Mouse (Mus musculus) adrenal gland, adult 8-10 months (tissue): Measurements from ENCODE around the gene Mllt11. TPM values are rescaled to one million over a fixed set of nuclear protein-coding genes. Genes with fewer than 3 reads are reported as not detected.

Experiments used
- DNase-seq: peaks from one replicate; pipeline ENCODE4 v3.0.0; 2022
- total RNA-seq, 4 experiments: library from RNA; stranded (reverse); gene quantifications; 2 replicates each; pipeline ENCODE4 v1.2.4; 2022

Gene Mllt11
- total RNA-seq: 1 to 10 TPM; 6.6 to 7.1 (median 6.8) TPM

DNA sequence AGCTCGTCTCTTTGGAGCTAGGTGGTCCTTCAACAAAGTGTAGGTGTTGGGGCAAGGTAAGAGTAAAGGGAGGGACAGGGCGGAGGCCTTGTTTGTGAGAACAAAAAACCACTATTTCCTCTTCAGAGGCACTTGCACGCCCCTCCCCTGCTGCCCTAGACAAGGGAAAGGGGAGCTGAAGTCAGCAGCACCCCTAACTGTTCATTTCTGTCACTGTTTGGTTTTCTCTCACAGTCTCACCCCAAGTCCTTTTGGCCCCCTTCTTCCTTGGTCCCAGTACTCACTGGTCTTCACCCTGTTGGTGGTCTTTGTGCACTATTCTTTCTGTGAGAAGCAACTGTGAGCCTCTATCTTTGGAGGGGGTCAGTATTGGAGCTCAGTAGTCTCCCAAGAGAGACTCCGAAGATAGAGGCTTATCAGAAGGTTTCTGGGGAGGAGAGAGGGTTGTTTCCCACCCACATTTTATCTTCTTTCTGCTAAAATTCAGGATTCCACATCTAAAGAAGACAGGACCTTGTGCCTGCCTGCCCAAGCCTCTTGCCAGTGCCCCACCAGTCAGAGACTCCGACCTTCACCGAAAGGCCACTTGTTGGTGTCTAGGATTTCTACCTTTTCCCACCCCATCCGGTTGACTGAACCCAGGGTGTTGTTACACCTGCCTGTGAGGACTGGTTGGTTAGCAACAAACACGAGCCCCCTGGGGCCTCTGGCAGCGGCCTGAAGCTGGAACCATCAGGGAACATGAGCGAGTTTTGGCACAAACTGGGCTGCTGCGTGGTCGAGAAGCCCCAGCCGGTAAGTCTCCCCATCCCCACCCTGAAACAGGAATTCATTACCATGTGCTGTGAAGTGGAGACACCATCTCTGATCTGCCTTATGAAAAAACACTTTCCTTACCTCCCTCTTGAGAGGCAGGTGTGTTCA lies at the start of gene Mllt11:
Mllt11 (minus strand) TSS at position 874 of the 924 bp plus-strand sequence.
- no peak for DNase-seq

DNA sequence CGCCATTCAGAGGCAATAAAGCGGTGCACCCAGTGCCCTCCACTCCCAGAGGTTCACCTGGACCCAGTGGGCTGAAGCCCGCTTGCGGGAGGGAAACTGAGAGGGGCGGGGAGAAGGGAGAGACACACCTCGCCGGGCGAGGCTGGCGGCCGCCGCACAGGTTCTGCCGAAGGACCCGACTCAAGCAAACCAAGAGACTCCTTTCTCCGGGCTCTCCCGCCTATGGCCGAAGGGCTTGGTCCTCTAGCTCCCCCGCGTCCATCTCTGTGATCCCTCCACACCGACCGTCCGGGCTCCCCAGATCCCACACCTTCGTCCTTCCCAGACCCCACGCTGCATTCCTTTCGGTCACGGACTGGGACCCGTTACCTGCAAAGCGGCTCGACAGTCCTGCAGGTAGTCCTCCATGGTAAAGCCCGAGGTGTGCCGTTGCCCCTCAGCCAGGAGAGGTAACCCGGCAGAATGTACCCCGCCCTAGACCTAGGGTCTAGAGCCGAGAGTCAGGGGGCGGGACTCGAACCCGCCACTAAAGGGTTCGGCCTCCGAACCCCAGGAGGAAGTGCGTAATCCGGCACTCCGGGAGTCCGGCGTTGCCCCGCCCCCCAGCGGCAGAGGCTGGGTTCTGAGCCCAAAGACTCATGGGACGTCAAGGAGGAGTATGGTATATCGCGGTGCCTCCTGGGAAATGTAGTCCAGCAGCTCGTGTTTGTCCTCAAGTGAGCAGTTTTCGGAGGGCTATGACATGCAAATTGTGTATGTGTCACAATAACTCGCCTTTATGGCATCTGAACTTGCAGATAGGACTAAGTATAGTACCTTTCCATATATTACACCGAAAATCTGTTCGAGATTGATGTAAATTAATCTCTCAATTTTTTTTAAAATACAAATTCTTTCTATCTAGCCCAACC lies 49.5 kb upstream of the Mllt11 start, which contains the start of the genes Mindy1 and Prune1:
Mindy1 (plus strand) TSS at position 130 of the 911 bp plus-strand sequence.
Prune1 (minus strand) TSS at position 861 of the 911 bp plus-strand sequence.
- peak; percentile 98 for DNase-seq

DNA sequence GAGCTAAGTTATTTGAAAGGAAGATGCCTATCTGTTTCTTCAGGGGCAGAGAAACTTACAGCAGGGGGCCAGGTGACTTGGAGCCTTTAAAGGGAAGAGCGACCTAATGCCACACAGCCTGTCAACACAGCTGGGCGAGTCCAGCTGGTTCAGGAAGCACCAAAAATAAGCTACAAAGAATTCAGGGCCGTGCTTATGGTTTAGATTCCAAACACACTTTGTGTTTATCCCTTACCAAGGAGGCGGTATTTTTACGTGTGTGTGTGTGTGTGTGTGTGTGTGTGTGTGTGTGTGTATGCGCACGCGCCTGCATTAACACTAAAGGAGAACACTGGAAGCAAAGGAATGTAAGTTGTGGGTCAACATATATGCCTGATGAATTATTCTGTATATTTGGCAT lies 48.8 kb upstream of the Mllt11 start:
- DNase-seq: no peak

GRCm38 (mm10) chr3:95277149-95277551 lies 45.2 kb upstream of the Mllt11 start:
- no peak for DNase-seq

GRCm38 (mm10) chr3:95276428-95276934 lies 44.5 kb upstream of the Mllt11 start:
- no peak for DNase-seq

DNA sequence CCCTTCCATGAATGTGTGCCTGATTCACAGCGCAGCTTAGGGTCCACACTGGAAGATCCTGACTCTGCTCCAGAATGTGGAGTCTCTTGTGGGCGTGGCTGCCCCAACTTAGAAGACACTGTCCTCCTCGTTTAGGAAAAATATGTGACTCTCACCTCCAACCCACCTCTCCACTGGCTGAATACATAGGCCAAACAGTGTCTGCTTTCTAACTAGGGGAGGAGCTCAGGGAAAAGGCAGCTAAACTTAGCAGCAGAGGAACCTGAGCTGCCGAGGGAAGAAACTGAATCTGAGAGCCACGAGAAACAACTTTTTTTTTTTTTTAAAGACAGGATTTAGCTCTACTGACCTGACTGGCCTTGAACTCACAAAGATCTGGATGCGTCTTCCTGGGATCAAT lies 43.2 kb upstream of the Mllt11 start:
- no peak for DNase-seq

- DNase-seq: no peak
Measured at GRCm38 (mm10) chr3:95274453-95274852, 42.5 kb upstream of the Mllt11 start.

DNA sequence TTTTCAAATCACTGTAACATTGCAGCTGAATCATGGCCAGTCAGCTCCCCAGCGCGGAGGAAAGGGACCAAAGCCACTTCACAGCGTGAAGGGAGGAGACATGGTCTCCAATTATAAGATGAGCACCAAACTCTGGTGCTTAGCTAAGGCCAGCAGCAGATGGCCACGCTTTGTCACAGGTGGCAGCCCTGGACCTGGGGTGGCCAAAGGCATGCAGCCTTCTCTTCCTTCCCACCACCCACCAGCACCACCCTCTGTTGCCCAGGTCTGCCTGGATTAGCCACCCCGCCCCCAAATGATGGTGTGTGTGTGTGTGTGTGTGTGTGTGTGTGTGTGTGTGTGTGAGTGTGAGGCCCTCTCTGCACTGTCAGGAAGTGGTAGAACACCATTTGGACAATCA lies 41.5 kb upstream of the Mllt11 start:
- DNase-seq: no peak

GRCm38 (mm10) chr3:95270766-95271364 lies 38.9 kb upstream of the Mllt11 start:
- DNase-seq: no peak

DNA sequence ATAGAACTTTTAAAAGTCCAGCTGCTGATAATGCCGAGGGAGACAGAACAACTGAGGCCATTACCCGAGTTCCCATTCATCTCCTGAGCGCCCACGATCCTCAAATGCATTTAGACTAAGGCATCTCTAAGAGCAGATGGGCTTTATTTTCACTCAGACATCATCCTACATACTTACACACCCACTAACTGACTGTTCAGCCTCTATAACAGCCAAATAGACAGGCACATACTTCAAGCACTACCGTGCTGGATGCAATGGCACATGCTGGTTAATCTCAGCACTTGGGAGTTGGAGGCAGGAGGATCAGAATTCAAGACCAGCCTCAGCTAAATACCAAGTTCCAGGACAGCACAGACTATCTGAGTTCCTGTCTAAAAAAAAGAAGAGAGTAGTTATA lies 37.8 kb upstream of the Mllt11 start:
- DNase-seq: no peak

- peak; percentile 61 for DNase-seq
Measured at GRCm38 (mm10) chr3:95267855-95268254, 35.9 kb upstream of the Mllt11 start.

GRCm38 (mm10) chr3:95266052-95266451 lies 34.1 kb upstream of the Mllt11 start:
- DNase-seq: no peak

GRCm38 (mm10) chr3:95264724-95265123 lies 32.8 kb upstream of the Mllt11 start:
- DNase-seq: no peak

GRCm38 (mm10) chr3:95263089-95263739 lies 31.2 kb upstream of the Mllt11 start:
- DNase-seq: peak; percentile 50

DNA sequence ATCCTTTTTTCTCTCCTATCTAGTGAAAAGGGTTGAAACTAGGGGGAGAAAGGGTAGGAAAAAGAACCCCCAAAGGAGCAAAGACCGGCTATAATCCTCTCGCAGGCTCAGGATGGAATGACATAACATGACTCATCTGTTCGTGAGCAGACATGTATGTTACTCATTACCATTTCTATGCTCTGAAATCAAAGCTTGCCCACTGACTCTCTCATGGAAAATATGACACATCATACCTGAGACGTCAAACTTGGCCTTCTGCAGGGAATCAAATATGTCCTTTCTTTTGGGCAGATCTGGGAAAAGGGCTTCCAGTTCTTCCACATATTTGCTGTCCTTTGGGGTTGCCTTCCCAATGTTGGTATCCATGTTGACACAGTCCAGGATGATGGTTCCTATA lies 30.0 kb upstream of the Mllt11 start:
- DNase-seq: no peak

DNA sequence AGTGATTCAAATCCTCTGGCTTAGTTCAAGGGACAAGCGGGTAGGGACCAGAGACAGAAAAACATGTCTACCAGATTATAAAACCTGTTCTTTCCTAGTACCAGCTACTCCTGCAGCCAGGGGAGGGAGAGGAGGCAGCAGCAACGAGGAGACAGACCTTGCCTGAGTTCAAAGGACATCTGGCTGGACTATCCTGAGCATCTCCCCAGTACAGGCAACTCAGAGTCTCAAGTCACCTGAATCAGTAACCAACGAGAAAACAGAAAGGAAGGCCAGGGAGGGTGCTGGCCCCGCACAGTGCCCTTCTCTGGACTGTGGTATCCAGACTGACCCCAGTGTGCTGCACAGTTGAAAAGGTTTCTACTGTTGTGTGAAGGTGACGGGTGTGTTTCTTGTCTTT lies 25.0 kb upstream of the Mllt11 start:
- no peak for DNase-seq

DNA sequence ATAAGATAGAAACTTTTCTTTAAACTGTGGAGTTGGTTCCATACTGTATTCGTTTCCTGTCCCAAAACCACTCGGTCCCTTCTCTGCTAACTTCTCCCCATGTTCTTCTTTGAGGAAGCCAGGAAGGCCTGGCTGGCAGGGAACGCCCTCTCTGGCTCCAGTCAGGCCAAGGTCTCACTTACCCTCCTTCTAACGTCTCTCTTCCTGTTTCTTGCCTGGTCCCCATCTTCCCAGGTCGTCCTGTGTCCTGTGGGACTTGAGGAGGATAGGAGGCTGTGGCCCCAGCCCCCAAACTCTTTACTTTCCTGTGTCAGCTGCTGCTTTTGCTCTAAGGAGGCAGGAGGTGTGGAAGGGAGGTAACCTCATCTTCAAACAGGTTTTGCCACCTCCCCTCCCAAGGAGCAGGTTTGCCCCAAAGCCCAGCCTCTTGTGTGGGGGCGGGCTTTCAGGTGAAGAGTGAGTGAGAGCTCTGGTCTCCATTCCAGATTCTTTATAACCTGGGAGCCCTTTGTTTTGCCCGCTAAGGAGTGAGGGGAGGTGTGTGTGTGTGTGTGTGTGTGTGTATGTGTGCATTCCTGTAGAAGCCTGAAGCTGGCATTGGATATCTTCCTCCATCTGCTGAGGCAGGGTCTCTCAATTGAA lies 18.9 kb upstream of the Mllt11 start, which contains the start of gene Bnipl:
Bnipl (minus strand) TSS at position 411 of the 642 bp plus-strand sequence.
- no peak for DNase-seq

- no peak for DNase-seq
Measured at GRCm38 (mm10) chr3:95250361-95250760, 18.4 kb upstream of the Mllt11 start.

DNA sequence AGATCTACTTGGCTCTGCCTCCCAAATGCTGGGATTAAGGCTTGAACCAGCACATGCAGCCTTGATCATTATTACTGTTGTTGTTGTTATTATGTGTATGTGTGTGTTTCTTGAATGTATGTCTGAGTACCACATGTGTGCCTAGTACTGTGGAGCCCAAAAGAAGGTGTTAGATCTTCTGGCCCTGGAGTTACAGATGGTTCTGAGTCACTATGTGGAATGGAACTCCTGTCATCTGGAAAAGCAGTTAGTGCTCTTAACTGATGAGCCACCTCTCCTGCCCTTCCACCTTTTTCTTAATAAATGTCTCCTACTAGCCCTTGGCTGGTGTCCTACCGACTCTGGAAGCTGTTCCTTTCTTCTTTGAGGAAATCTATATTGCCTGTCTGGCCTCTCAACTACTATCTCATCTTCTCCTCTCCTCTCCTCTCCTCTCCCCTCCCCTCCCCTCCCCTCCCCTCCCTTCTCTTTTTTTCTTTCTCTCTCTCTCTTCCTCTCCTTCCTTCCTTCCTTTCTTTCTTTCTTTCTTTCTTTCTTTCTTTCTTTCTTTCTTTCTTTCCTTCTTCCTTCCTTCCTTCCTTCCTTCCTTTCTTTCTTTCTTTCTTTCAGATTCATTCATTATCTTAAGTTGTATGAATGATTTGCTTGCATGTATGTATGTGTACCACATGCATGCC lies 15.8 kb upstream of the Mllt11 start:
- DNase-seq: no peak

GRCm38 (mm10) chr3:95246465-95247231 lies 14.7 kb upstream of the Mllt11 start:
- peak; percentile 47 for DNase-seq
